Mouse (Mus musculus) forebrain, embryonic 11.5 days (tissue): ENCODE results near the gene Tmem131. TPM values are rescaled to one million over a fixed set of nuclear protein-coding genes. Genes with fewer than 3 reads are reported as not detected.
"Not testable (repeated sequence)": the region's sequence is repeated elsewhere in the genome, so short reads cannot be mapped to it uniquely, and the experiment has no call there.

Experiments
- ATAC-seq: fragments of 200-750 bp; cut with Nextera tagmentation; replicated peaks from 2 replicates; pipeline ENCODE4 v1.8.0; 2017; ENCODE audit warnings: moderate TSS enrichment; ENCODE audit not compliant: low FRiP score
- DNase-seq: peaks from one replicate; pipeline ENCODE4 v3.0.0-alpha.2; 2017; ENCODE audit warnings: low spot score
- H3K27ac ChIP-seq: fragments of 300-500 bp; sonication (generic); 2 replicates; pipeline ENCODE4 v1.5.1; 2014; ENCODE audit warnings: low read depth, low read length
- H3K27me3 ChIP-seq: fragments of 300-500 bp; sonication (generic); 2 replicates; pipeline ENCODE4 v1.6.1; 2014; ENCODE audit warnings: mild to moderate bottlenecking, low read length, mixed read lengths; ENCODE audit not compliant: control insufficient read depth, insufficient read depth
- H3K36me3 ChIP-seq: fragments of 300-500 bp; sonication (generic); 2 replicates; pipeline ENCODE4 v1.6.1; 2014; ENCODE audit warnings: mild to moderate bottlenecking, low read length, moderate library complexity, mixed read lengths; ENCODE audit not compliant: control insufficient read depth, insufficient read depth
- H3K4me1 ChIP-seq: fragments of 300-500 bp; sonication (generic); replicated peaks from 2 replicates; pipeline ENCODE4 v1.6.1; 2014; ENCODE audit warnings: low read length, mixed read lengths; ENCODE audit not compliant: control insufficient read depth, insufficient read depth
- H3K4me2 ChIP-seq: fragments of 300-500 bp; sonication (generic); 2 replicates; pipeline ENCODE4 v1.6.1; 2014; ENCODE audit warnings: low read depth, mild to moderate bottlenecking, low read length, moderate library complexity, mixed read lengths; ENCODE audit not compliant: severe bottlenecking
- H3K4me3 ChIP-seq: fragments of 300-500 bp; sonication (generic); 2 replicates; pipeline ENCODE4 v1.5.1; 2014; ENCODE audit warnings: low read depth, low read length
- H3K9ac ChIP-seq: fragments of 300-500 bp; sonication (generic); 2 replicates; pipeline ENCODE4 v1.6.1; 2014; ENCODE audit warnings: low read length
- H3K9me3 ChIP-seq: fragments of 300-500 bp; sonication (generic); 2 replicates; pipeline ENCODE4 v1.6.1; 2016; ENCODE audit warnings: low read length, mixed read lengths; ENCODE audit not compliant: control insufficient read depth
- WGBS: fragments of 180-500 bp; shearing (Covaris S2); extraction: QIAGEN DNeasy Blood & Tissue Kit; methylation state at CpG from one replicate; pipeline ENCODE4 v1.1.7; 2014; 5-methylcytosine and 5-hydroxymethylcytosine counted together
- polyA plus RNA-seq: library from polyadenylated mRNA; unstranded; fragments of >200 nt; fragmentation: Nextera tagmentation; extraction: Ambion mirVana; gene quantifications from 2 replicates; pipeline ENCODE4 v1.2.1, GENCODE M21; 2014

Gene Tmem131
- polyA plus RNA-seq, 1 experiment from 2014 or later = 23.3 TPM

- no peak for DNase-seq
- no peak overlapping the region for H3K9ac ChIP-seq
- no peaks in the 10 kb centered on the region for H3K9me3 ChIP-seq
- ATAC-seq = no peak
- no peaks in the 10 kb centered on the region for H3K27me3 ChIP-seq
- H3K4me2 ChIP-seq = no peak overlapping the region
- H3K36me3 ChIP-seq = no peaks in the 10 kb centered on the region
- no peaks in the 10 kb centered on the region for H3K4me1 ChIP-seq
- WGBS = 78% methylated on average over 6 of the region's 6 CpGs
- no peak overlapping the region for H3K4me3 ChIP-seq
- no peak overlapping the region for H3K27ac ChIP-seq
Observed at GRCm38 (mm10) chr1:36904489-36904888, 39.0 kb downstream of the Tmem131 start.

GRCm38 (mm10) chr1:36904084-36904451 is 39.4 kb downstream of the Tmem131 start:
- H3K9me3 ChIP-seq = no peaks in the 10 kb centered on the region
- no peak for DNase-seq
- H3K27ac ChIP-seq = no peak overlapping the region
- WGBS = 64% methylated on average over 3 of the region's 3 CpGs
- ATAC-seq = no peak
- no peak overlapping the region for H3K9ac ChIP-seq
- H3K27me3 ChIP-seq = no peaks in the 10 kb centered on the region
- H3K36me3 ChIP-seq = no peaks in the 10 kb centered on the region
- no peaks in the 10 kb centered on the region for H3K4me1 ChIP-seq
- no peak overlapping the region for H3K4me2 ChIP-seq
- no peak overlapping the region for H3K4me3 ChIP-seq

GRCm38 (mm10) chr1:36903376-36904083 is 39.9 kb downstream of the Tmem131 start:
- Histone ChIP-seq H3K27me3 (no peaks in the 10 kb centered on the region), H3K4me1 (no peaks in the 10 kb centered on the region), H3K4me2 (no peak overlapping the region), H3K9me3 (no peaks in the 10 kb centered on the region), H3K4me3 (no peak overlapping the region), H3K9ac (no peak overlapping the region), H3K27ac (no peak overlapping the region), H3K36me3 (no peaks in the 10 kb centered on the region)
- ATAC-seq (no peak), DNase-seq (no peak)
- WGBS = 95% methylated on average over 15 of the region's 15 CpGs

GRCm38 (mm10) chr1:36902533-36903315 is 40.7 kb downstream of the Tmem131 start:
- H3K4me2 ChIP-seq = no peak overlapping the region
- H3K9me3 ChIP-seq = no peaks in the 10 kb centered on the region
- H3K27me3 ChIP-seq = no peaks in the 10 kb centered on the region
- no peak overlapping the region for H3K9ac ChIP-seq
- ATAC-seq = no peak
- H3K4me1 ChIP-seq = no peaks in the 10 kb centered on the region
- H3K36me3 ChIP-seq = no peaks in the 10 kb centered on the region
- 92% methylated on average over 11 of the region's 11 CpGs for WGBS
- no peak overlapping the region for H3K27ac ChIP-seq
- no peak overlapping the region for H3K4me3 ChIP-seq
- no peak for DNase-seq

GRCm38 (mm10) chr1:36899622-36900021 is 43.8 kb downstream of the Tmem131 start:
- Histone ChIP-seq H3K36me3 (no peaks in the 10 kb centered on the region), H3K9me3 (no peaks in the 10 kb centered on the region), H3K4me3 (no peak overlapping the region), H3K9ac (no peak overlapping the region), H3K4me2 (no peak overlapping the region), H3K27me3 (no peaks in the 10 kb centered on the region), H3K4me1 (no peaks in the 10 kb centered on the region), H3K27ac (no peak overlapping the region)
- WGBS = 98% methylated on average over 2 of the region's 2 CpGs
- ATAC-seq (no peak), DNase-seq (no peak)

GRCm38 (mm10) chr1:36896423-36896822 is 47.0 kb downstream of the Tmem131 start:
- no peak overlapping the region for H3K4me2 ChIP-seq
- WGBS = 88% methylated on average over 4 of the region's 4 CpGs
- no peaks in the 10 kb centered on the region for H3K9me3 ChIP-seq
- H3K27me3 ChIP-seq = no peaks in the 10 kb centered on the region
- H3K36me3 ChIP-seq = no peaks in the 10 kb centered on the region
- DNase-seq (no peak), ATAC-seq (no peak)
- H3K4me3 ChIP-seq = no peak overlapping the region
- no peak overlapping the region for H3K9ac ChIP-seq
- no peaks in the 10 kb centered on the region for H3K4me1 ChIP-seq
- H3K27ac ChIP-seq = no peak overlapping the region

GRCm38 (mm10) chr1:36895452-36895851 is 48.0 kb downstream of the Tmem131 start:
- no peak overlapping the region for H3K4me3 ChIP-seq
- WGBS = 89% methylated on average over 3 of the region's 3 CpGs
- no peaks in the 10 kb centered on the region for H3K36me3 ChIP-seq
- no peaks in the 10 kb centered on the region for H3K9me3 ChIP-seq
- DNase-seq (no peak), ATAC-seq (no peak)
- H3K4me2 ChIP-seq = no peak overlapping the region
- H3K27me3 ChIP-seq = no peaks in the 10 kb centered on the region
- H3K27ac ChIP-seq = no peak overlapping the region
- no peak overlapping the region for H3K9ac ChIP-seq
- H3K4me1 ChIP-seq = no peaks in the 10 kb centered on the region

GRCm38 (mm10) chr1:36894136-36894535 is 49.3 kb downstream of the Tmem131 start:
- Histone ChIP-seq H3K27me3 (no peaks in the 10 kb centered on the region), H3K9me3 (no peaks in the 10 kb centered on the region), H3K36me3 (no peaks in the 10 kb centered on the region), H3K9ac (no peak overlapping the region), H3K4me1 (no peaks in the 10 kb centered on the region), H3K27ac (no peak overlapping the region), H3K4me3 (no peak overlapping the region), H3K4me2 (no peak overlapping the region)
- DNase-seq = no peak
- 95% methylated on average over 3 of the region's 3 CpGs for WGBS
- ATAC-seq = no peak

GRCm38 (mm10) chr1:36893720-36894119 is 49.7 kb downstream of the Tmem131 start:
- H3K9ac ChIP-seq, H3K4me2 ChIP-seq, H3K27ac ChIP-seq, ATAC-seq, H3K4me3 ChIP-seq, H3K36me3 ChIP-seq, H3K27me3 ChIP-seq, DNase-seq, H3K4me1 ChIP-seq, H3K9me3 ChIP-seq: not testable (repeated sequence)
- WGBS = 98% methylated on average over 5 of the region's 5 CpGs
